In genomic region chr11:43492663-43493062, GRCm38 (mm10) we compare ENCODE assay signal across 8 mouse cellular contexts. TPM values are rescaled to one million over a fixed set of nuclear protein-coding genes. Genes with fewer than 3 reads are reported as not detected.
DNase-seq lines count a peak whose midpoint lies in the region; ATAC-seq and TF ChIP-seq lines count a peak whose summit lies in the region.

No protein-coding gene starts in this region.

- H3K4me2 ChIP-seq in stomach, embryonic 14.5 days (replicated peaks; ENCODE audit: low read depth, low read length) = no peak overlapping the region

- WGBS in kidney, adult 2 months = 32% methylated on average over 7 of the region's 7 CpGs
- WGBS in limb, embryonic 10.5 days = 36% methylated on average over 7 of the region's 7 CpGs
- 29% methylated on average over 7 of the region's 7 CpGs for WGBS in stomach, embryonic 14.5 days

- H3K27me3 ChIP-seq in kidney, adult 2 months (replicated peaks; ENCODE audit: control insufficient read depth, insufficient read depth, low read length) = no peaks in the 10 kb centered on the region
- no peaks in the 10 kb centered on the region for H3K27me3 ChIP-seq in limb, embryonic 10.5 days (ENCODE audit: low read depth, poor library complexity, severe bottlenecking)
- no peaks in the 10 kb centered on the region for H3K27me3 ChIP-seq in stomach, embryonic 14.5 days (ENCODE audit: control insufficient read depth, insufficient read depth, low read length)

- H3K36me3 ChIP-seq in kidney, adult 2 months (ENCODE audit: control insufficient read depth, insufficient read depth, low read length) = no peaks in the 10 kb centered on the region
- H3K36me3 ChIP-seq in limb, embryonic 10.5 days = no peaks in the 10 kb centered on the region
- no peaks in the 10 kb centered on the region for H3K36me3 ChIP-seq in stomach, embryonic 14.5 days (ENCODE audit: control insufficient read depth, insufficient read depth, low read length)

- peak; percentile 54 for DNase-seq in ovary, postnatal 10 days (ENCODE audit: low spot score)
- no peak for DNase-seq in ovary, adult 18-20 months (ENCODE audit: low spot score)
- DNase-seq in cerebellum, postnatal 36 days = peak; percentile 79 to 84
- DNase-seq in gastrocnemius, postnatal 10 days = peak; percentile 84
- peak; percentile 77 for DNase-seq in kidney, adult 2 months
- peak; percentile 82 for DNase-seq in limb, embryonic 10.5 days (ENCODE audit: low spot score)
- DNase-seq in naive thymus-derived CD4-positive, alpha-beta T cell, adult 2 months (ENCODE audit: low read depth) = peak; percentile 80

- TF ChIP-seq CTCF in kidney, adult 2 months (conservative IDR thresholded peaks at IDR 0.05; ENCODE audit: insufficient read depth, insufficient read length, low read depth, low read length) = peak; percentile 90

- ATAC-seq in stomach, embryonic 14.5 days (ENCODE audit: insufficient number of reproducible peaks, insufficient read depth, low FRiP score, low read depth) = peak; percentile 34; the same call in 1 of the 2 replicates

- no peak overlapping the region for H3K4me3 ChIP-seq in kidney, adult 2 months (ENCODE audit: insufficient read depth, low read depth, low read length)
- H3K4me3 ChIP-seq in limb, embryonic 10.5 days = no peak overlapping the region
- no peak overlapping the region for H3K4me3 ChIP-seq in stomach, embryonic 14.5 days (ENCODE audit: low read depth, low read length)

- H3K9ac ChIP-seq in stomach, embryonic 14.5 days (replicated peaks; ENCODE audit: low read depth, low read length) = no peak overlapping the region

- no peak overlapping the region for H3K27ac ChIP-seq in kidney, adult 2 months (ENCODE audit: insufficient read depth, low read depth, low read length)
- no peak overlapping the region for H3K27ac ChIP-seq in limb, embryonic 10.5 days
- H3K27ac ChIP-seq in stomach, embryonic 14.5 days (ENCODE audit: low read length) = no peak overlapping the region

- no peaks in the 10 kb centered on the region for H3K9me3 ChIP-seq in limb, embryonic 10.5 days (replicated peaks)
- no peaks in the 10 kb centered on the region for H3K9me3 ChIP-seq in stomach, embryonic 14.5 days (ENCODE audit: control insufficient read depth, low read depth, low read length)

- no peak for TF ChIP-seq POLR2A in kidney, adult 2 months (IDR thresholded peaks at IDR 0.05; ENCODE audit: low read depth, low read length)

- no peaks in the 10 kb centered on the region for H3K4me1 ChIP-seq in kidney, adult 2 months (ENCODE audit: control insufficient read depth, insufficient read depth, low read length)
- peaks cover 3% of the 10 kb centered on the region; the same call in 1 of the 2 replicates for H3K4me1 ChIP-seq in limb, embryonic 10.5 days
- no peaks in the 10 kb centered on the region for H3K4me1 ChIP-seq in stomach, embryonic 14.5 days (ENCODE audit: control insufficient read depth, insufficient read depth, low read length)

RNA-seq across cellular contexts. Expression of gene C1qtnf2, which starts 18.6 kb away (rescaled TPM):
- total RNA-seq in gastrocnemius, postnatal 10 days (2021) = 10 to 100 TPM; 27.9 to 31.1 TPM
- polyA plus RNA-seq in kidney, adult 2 months (2012; rRNA removed) = 15.3 and 15.4 TPM in 2 replicates
- 0.45 and 0.64 TPM in 2 replicates for polyA plus RNA-seq in limb, embryonic 10.5 days (2016; fragmentation: Nextera tagmentation; extraction: Ambion mirVana)
- 7.9 and 9.3 TPM in 2 replicates for polyA plus RNA-seq in stomach, embryonic 14.5 days (2014; fragmentation: Nextera tagmentation; extraction: Ambion mirVana)

RNA-seq across cellular contexts. Expression of gene Ccnjl, which starts 35.9 kb away (rescaled TPM):
- total RNA-seq in gastrocnemius, postnatal 10 days (2021) = 1 to 10 TPM; 1.0 to 1.3 TPM
- polyA plus RNA-seq in kidney, adult 2 months (2012; rRNA removed) = 1.0 and 1.1 TPM in 2 replicates
- 36.3 and 40.6 TPM in 2 replicates for polyA plus RNA-seq in limb, embryonic 10.5 days (2016; fragmentation: Nextera tagmentation; extraction: Ambion mirVana)
- 18.1 and 20.0 TPM in 2 replicates for polyA plus RNA-seq in stomach, embryonic 14.5 days (2014; fragmentation: Nextera tagmentation; extraction: Ambion mirVana)

RNA-seq across cellular contexts. Expression of gene Slu7, which starts 59.1 kb away (rescaled TPM):
- total RNA-seq in gastrocnemius, postnatal 10 days (2021) = 10 to 100 TPM; 28.9 to 31.5 TPM
- 3.4 and 5.5 TPM in 2 replicates for polyA plus RNA-seq in kidney, adult 2 months (2012; rRNA removed)
- 49.2 and 59.9 TPM in 2 replicates for polyA plus RNA-seq in limb, embryonic 10.5 days (2016; fragmentation: Nextera tagmentation; extraction: Ambion mirVana)
- polyA plus RNA-seq in stomach, embryonic 14.5 days (2014; fragmentation: Nextera tagmentation; extraction: Ambion mirVana) = 55.4 and 58.6 TPM in 2 replicates
